Mouse (Mus musculus): ENCODE measurements around the gene Stpg1. TPM values are rescaled to one million over a fixed set of nuclear protein-coding genes. Genes with fewer than 3 reads are reported as not detected.

Stpg1 gene
- polyA plus RNA-seq, 1 experiment from 2014 or later = 0.37 TPM

GRCm38 (mm10) chr4:135514925-135515324, 20.3 kb downstream of the Stpg1 start:
- no peak overlapping the region for H3K4me3 ChIP-seq
- H3K9ac ChIP-seq = no peak overlapping the region
- H3K9me3 ChIP-seq = no peaks in the 10 kb centered on the region
- 53% methylated on average over 14 of the region's 14 CpGs for WGBS
- no peaks in the 10 kb centered on the region for H3K36me3 ChIP-seq
- no peak overlapping the region for H3K4me2 ChIP-seq
- H3K4me1 ChIP-seq = 0 out of 2 replicates have a peak, but pooled peaks cover 8% of the 10 kb centered on the region
- no peak for ATAC-seq (ENCODE audit: borderline replicate concordance, extremely low read depth, low FRiP score, low TSS enrichment)
- no peaks in the 10 kb centered on the region for H3K27me3 ChIP-seq
- H3K27ac ChIP-seq = no peak overlapping the region

- Histone ChIP-seq H3K27me3 (no peaks in the 10 kb centered on the region), H3K36me3 (no peaks in the 10 kb centered on the region), H3K9me3 (no peaks in the 10 kb centered on the region), H3K4me1 (0 out of 2 replicates have a peak, but pooled peaks cover 8% of the 10 kb centered on the region), H3K27ac (peak overlapping the region; percentile 53), H3K4me3 (no peak overlapping the region), H3K9ac (no peak overlapping the region), H3K4me2 (no peak overlapping the region)
- 50% methylated on average over 15 of the region's 15 CpGs for WGBS
- peak; percentile 46; the same call in 1 of the 2 replicates for ATAC-seq (ENCODE audit: borderline replicate concordance, extremely low read depth, low FRiP score, low TSS enrichment)
Measured at GRCm38 (mm10) chr4:135516351-135517316, 22.0 kb downstream of the Stpg1 start.

GRCm38 (mm10) chr4:135518135-135518534, 23.5 kb downstream of the Stpg1 start:
- Histone ChIP-seq H3K36me3 (no peaks in the 10 kb centered on the region), H3K4me1 (0 out of 2 replicates have a peak, but pooled peaks cover 8% of the 10 kb centered on the region), H3K27me3 (no peaks in the 10 kb centered on the region), H3K9me3 (no peaks in the 10 kb centered on the region), H3K9ac (no peak overlapping the region), H3K4me2 (no peak overlapping the region), H3K27ac (no peak overlapping the region), H3K4me3 (no peak overlapping the region)
- 70% methylated on average over 12 of the region's 12 CpGs for WGBS
- ATAC-seq (ENCODE audit: borderline replicate concordance, extremely low read depth, low FRiP score, low TSS enrichment) = no peak

- Histone ChIP-seq H3K9me3 (no peaks in the 10 kb centered on the region), H3K36me3 (no peaks in the 10 kb centered on the region), H3K9ac (no peak overlapping the region), H3K4me1 (peaks cover 16% of the 10 kb centered on the region), H3K27me3 (no peaks in the 10 kb centered on the region), H3K27ac (no peak overlapping the region), H3K4me2 (no peak overlapping the region), H3K4me3 (no peak overlapping the region)
- 68% methylated on average over 9 of the region's 9 CpGs for WGBS
- no peak for ATAC-seq (ENCODE audit: borderline replicate concordance, extremely low read depth, low FRiP score, low TSS enrichment)
Measured at GRCm38 (mm10) chr4:135520421-135520820, 25.8 kb downstream of the Stpg1 start.

GRCm38 (mm10) chr4:135523939-135524338, 29.3 kb downstream of the Stpg1 start:
- H3K4me3 ChIP-seq = no peak overlapping the region
- no peaks in the 10 kb centered on the region for H3K27me3 ChIP-seq
- peaks cover 10% of the 10 kb centered on the region for H3K4me1 ChIP-seq
- no peaks in the 10 kb centered on the region for H3K9me3 ChIP-seq
- 14% methylated on average over 6 of the region's 7 CpGs for WGBS
- H3K27ac ChIP-seq = peak overlapping the region; percentile 62
- ATAC-seq (ENCODE audit: borderline replicate concordance, extremely low read depth, low FRiP score, low TSS enrichment) = no peak
- no peak overlapping the region for H3K9ac ChIP-seq
- no peak overlapping the region; the same call in 1 of the 2 replicates for H3K4me2 ChIP-seq
- no peaks in the 10 kb centered on the region for H3K36me3 ChIP-seq

GRCm38 (mm10) chr4:135525057-135525456, 30.5 kb downstream of the Stpg1 start:
- Histone ChIP-seq H3K4me1 (peaks cover 10% of the 10 kb centered on the region), H3K4me2 (no peak overlapping the region), H3K9ac (no peak overlapping the region), H3K4me3 (no peak overlapping the region), H3K36me3 (no peaks in the 10 kb centered on the region), H3K27me3 (no peaks in the 10 kb centered on the region), H3K9me3 (no peaks in the 10 kb centered on the region), H3K27ac (peak overlapping the region; percentile 62)
- 61% methylated on average over 12 of the region's 12 CpGs for WGBS
- no peak for ATAC-seq (ENCODE audit: borderline replicate concordance, extremely low read depth, low FRiP score, low TSS enrichment)

GRCm38 (mm10) chr4:135526039-135526710, 31.6 kb downstream of the Stpg1 start:
- H3K4me1 ChIP-seq = peaks cover 10% of the 10 kb centered on the region
- no peak overlapping the region for H3K27ac ChIP-seq
- 39% methylated on average over 14 of the region's 14 CpGs for WGBS
- H3K36me3 ChIP-seq = no peaks in the 10 kb centered on the region
- ATAC-seq (ENCODE audit: borderline replicate concordance, extremely low read depth, low FRiP score, low TSS enrichment) = no peak; the same call in 1 of the 2 replicates
- no peak overlapping the region for H3K9ac ChIP-seq
- H3K4me2 ChIP-seq = no peak overlapping the region
- no peaks in the 10 kb centered on the region for H3K27me3 ChIP-seq
- H3K4me3 ChIP-seq = no peak overlapping the region
- H3K9me3 ChIP-seq = no peaks in the 10 kb centered on the region

GRCm38 (mm10) chr4:135530270-135530669, 35.7 kb downstream of the Stpg1 start:
- H3K36me3 ChIP-seq = no peaks in the 10 kb centered on the region
- H3K27ac ChIP-seq = no peak overlapping the region
- WGBS = 60% methylated on average over 2 of the region's 2 CpGs
- no peak overlapping the region for H3K9ac ChIP-seq
- H3K4me2 ChIP-seq = no peak overlapping the region
- ATAC-seq (ENCODE audit: borderline replicate concordance, extremely low read depth, low FRiP score, low TSS enrichment) = no peak
- H3K27me3 ChIP-seq = no peaks in the 10 kb centered on the region
- H3K9me3 ChIP-seq = no peaks in the 10 kb centered on the region
- no peak overlapping the region for H3K4me3 ChIP-seq
- peaks cover 3% of the 10 kb centered on the region; the same call in 1 of the 2 replicates for H3K4me1 ChIP-seq

GRCm38 (mm10) chr4:135531236-135531635, 36.6 kb downstream of the Stpg1 start:
- H3K4me3 ChIP-seq = no peak overlapping the region
- H3K27ac ChIP-seq = no peak overlapping the region
- H3K27me3 ChIP-seq = no peaks in the 10 kb centered on the region
- H3K4me1 ChIP-seq = no peaks in the 10 kb centered on the region
- H3K9ac ChIP-seq = no peak overlapping the region
- H3K36me3 ChIP-seq = no peaks in the 10 kb centered on the region
- WGBS = 89% methylated on average over 9 of the region's 9 CpGs
- no peak overlapping the region for H3K4me2 ChIP-seq
- H3K9me3 ChIP-seq = no peaks in the 10 kb centered on the region
- ATAC-seq (ENCODE audit: borderline replicate concordance, extremely low read depth, low FRiP score, low TSS enrichment) = no peak

- Histone ChIP-seq H3K4me3 (no peak overlapping the region), H3K27me3 (no peaks in the 10 kb centered on the region), H3K9me3 (no peaks in the 10 kb centered on the region), H3K27ac (no peak overlapping the region), H3K9ac (no peak overlapping the region), H3K36me3 (no peaks in the 10 kb centered on the region), H3K4me2 (no peak overlapping the region), H3K4me1 (no peaks in the 10 kb centered on the region)
- no peak for ATAC-seq (ENCODE audit: borderline replicate concordance, extremely low read depth, low FRiP score, low TSS enrichment)
- 51% methylated on average over 9 of the region's 9 CpGs for WGBS
Measured at GRCm38 (mm10) chr4:135531771-135532613, 37.4 kb downstream of the Stpg1 start.

- no peaks in the 10 kb centered on the region for H3K4me1 ChIP-seq
- H3K9ac ChIP-seq = no peak overlapping the region
- H3K9me3 ChIP-seq = no peaks in the 10 kb centered on the region
- 63% methylated on average over 6 of the region's 6 CpGs for WGBS
- no peaks in the 10 kb centered on the region for H3K36me3 ChIP-seq
- ATAC-seq (ENCODE audit: borderline replicate concordance, extremely low read depth, low FRiP score, low TSS enrichment) = no peak
- H3K4me2 ChIP-seq = no peak overlapping the region
- H3K27ac ChIP-seq = no peak overlapping the region
- H3K4me3 ChIP-seq = no peak overlapping the region
- H3K27me3 ChIP-seq = no peaks in the 10 kb centered on the region
Measured at GRCm38 (mm10) chr4:135533001-135533400, 38.4 kb downstream of the Stpg1 start.
